Mouse (Mus musculus): ENCODE results near the gene Ankrd35. TPM values are rescaled to one million over a fixed set of nuclear protein-coding genes. Genes with fewer than 3 reads are reported as not detected.
"Not testable (repeated sequence)": the region's sequence is repeated elsewhere in the genome, so short reads cannot be mapped to it uniquely, and the experiment has no call there.

Ankrd35 gene
- total and polyA plus RNA-seq, 3 experiments = 0.80 to 1.2 (median 1.2) TPM

GRCm38 (mm10) chr3:96737013-96737740, 67.2 kb downstream of the Ankrd35 start:
- DNase-seq = peak in 1 of 2 experiments; percentile 22
- H3K79me2 ChIP-seq (replicated peaks; ENCODE audit: control insufficient read depth, insufficient read depth, low read length) = peaks cover 8% of the 10 kb centered on the region
- H3K36me3 ChIP-seq (ENCODE audit: control insufficient read depth, insufficient read depth, low read length) = peaks cover 12% of the 10 kb centered on the region
- no peak overlapping the region for H3K9ac ChIP-seq (ENCODE audit: low read depth, low read length)
- intact Hi-C loops (cut with DNase I) = loop anchor here (5.0 kb wide), 1 partner anchor 45 kb away; no protein-coding TSS in a partner anchor
- TF ChIP-seq CTCF (IDR thresholded peaks at IDR 0.05) = no peak
- no peak for TF ChIP-seq POLR2A (IDR thresholded peaks at IDR 0.05; ENCODE audit: insufficient read depth, low read depth, low read length)
- TF ChIP-seq EP300 (IDR thresholded peaks at IDR 0.05; ENCODE audit: insufficient read depth, low read depth, low read length) = no peak
- WGBS = 14% methylated on average over 1 of the region's 1 CpGs
- no peak overlapping the region for H3K27ac ChIP-seq
- no peak overlapping the region for H3K4me3 ChIP-seq
- no peaks in the 10 kb centered on the region for H3K27me3 ChIP-seq (ENCODE audit: control insufficient read depth, insufficient read depth, low read length)
- H3K4me1 ChIP-seq (ENCODE audit: control insufficient read depth, insufficient read depth, low read length) = peaks cover 17% of the 10 kb centered on the region

- peak; percentile 48 for TF ChIP-seq CTCF (IDR thresholded peaks at IDR 0.05)
- TF ChIP-seq EP300 (IDR thresholded peaks at IDR 0.05; ENCODE audit: insufficient read depth, low read depth, low read length) = no peak
- Histone ChIP-seq H3K4me1 (ENCODE audit: control insufficient read depth, insufficient read depth, low read length) (peaks cover 17% of the 10 kb centered on the region), H3K36me3 (ENCODE audit: control insufficient read depth, insufficient read depth, low read length) (peaks cover 14% of the 10 kb centered on the region), H3K4me3 (no peak overlapping the region), H3K9ac (ENCODE audit: low read depth, low read length) (no peak overlapping the region), H3K79me2 (replicated peaks; ENCODE audit: control insufficient read depth, insufficient read depth, low read length) (peaks cover 6% of the 10 kb centered on the region; the same call in 1 of the 2 replicates), H3K27ac (no peak overlapping the region), H3K27me3 (ENCODE audit: control insufficient read depth, insufficient read depth, low read length) (no peaks in the 10 kb centered on the region)
- WGBS = 87% methylated on average over 1 of the region's 1 CpGs
- DNase-seq = no peak
- intact Hi-C loops (cut with DNase I) = loop anchor here (5.0 kb wide), 1 partner anchor 44 kb away; no protein-coding TSS in a partner anchor
These were observed 68.1 kb downstream of the Ankrd35 start for GRCm38 (mm10) chr3:96737995-96738394.

- intact Hi-C loops (cut with DNase I); H3K9ac ChIP-seq (ENCODE audit: low read depth, low read length); H3K27ac ChIP-seq; H3K79me2 ChIP-seq (replicated peaks; ENCODE audit: control insufficient read depth, insufficient read depth, low read length); H3K36me3 ChIP-seq (ENCODE audit: control insufficient read depth, insufficient read depth, low read length); H3K4me3 ChIP-seq; H3K27me3 ChIP-seq (ENCODE audit: control insufficient read depth, insufficient read depth, low read length); DNase-seq: not testable (repeated sequence)
- H3K4me1 ChIP-seq (ENCODE audit: control insufficient read depth, insufficient read depth, low read length) = peaks cover 16% of the 10 kb centered on the region
- 0 out of 2 replicates have a peak, but pooled peaks have one; percentile 7 for TF ChIP-seq CTCF (IDR thresholded peaks at IDR 0.05)
These were observed 70.3 kb downstream of the Ankrd35 start for GRCm38 (mm10) chr3:96740279-96740678.

Other genes starting within 250 kb of the Ankrd35 start
- not detected for gene BC107364, start 217.8 kb upstream of the Ankrd35 start, total RNA-seq (2021)
- gene BC107364, start 217.8 kb upstream of the Ankrd35 start, polyA plus RNA-seq (2012; rRNA removed) = 0.15 TPM in 1 of 2 replicates, not detected in the other
- gene Hfe2, start 145.0 kb upstream of the Ankrd35 start, total RNA-seq (2021) = 100 to 1,000 TPM; 289 to 295 TPM
- 199 and 261 TPM in 2 replicates for gene Hfe2, start 145.0 kb upstream of the Ankrd35 start, polyA plus RNA-seq (2012; rRNA removed)
- gene Txnip, start 112.2 kb upstream of the Ankrd35 start, total RNA-seq (2021) = 100 to 1,000 TPM; 276 to 338 TPM
- gene Txnip, start 112.2 kb upstream of the Ankrd35 start, polyA plus RNA-seq (2012; rRNA removed) = 515 and 744 TPM in 2 replicates
- gene Gm16253, start 93.1 kb upstream of the Ankrd35 start, total RNA-seq (2021) = 1 to 10 TPM; 1.8 to 2.8 TPM
- gene Gm16253, start 93.1 kb upstream of the Ankrd35 start, polyA plus RNA-seq (2012; rRNA removed) = not detected in 2 replicates
- gene Polr3gl, start 76.0 kb upstream of the Ankrd35 start, total RNA-seq (2021) = 10 to 100 TPM; 24.3 to 35.0 TPM
- gene Polr3gl, start 76.0 kb upstream of the Ankrd35 start, polyA plus RNA-seq (2012; rRNA removed) = 20.1 and 21.9 TPM in 2 replicates
- gene Ankrd34a, start 73.5 kb upstream of the Ankrd35 start, total RNA-seq (2021) = 1 to 10 TPM; 1.3 to 2.4 TPM
- 2.1 and 3.1 TPM in 2 replicates for gene Ankrd34a, start 73.5 kb upstream of the Ankrd35 start, polyA plus RNA-seq (2012; rRNA removed)
- gene Lix1l, start 69.0 kb upstream of the Ankrd35 start, total RNA-seq (2021) = 10 to 100 TPM; 24.7 to 25.3 TPM
- 25.2 and 39.9 TPM in 2 replicates for gene Lix1l, start 69.0 kb upstream of the Ankrd35 start, polyA plus RNA-seq (2012; rRNA removed)
- gene Rbm8a, start 40.2 kb upstream of the Ankrd35 start, total RNA-seq (2021) = 10 to 100 TPM; 29.5 to 33.9 TPM
- gene Rbm8a, start 40.2 kb upstream of the Ankrd35 start, polyA plus RNA-seq (2012; rRNA removed) = 8.4 and 12.0 TPM in 2 replicates
- gene Pex11b, start 34.8 kb upstream of the Ankrd35 start, total RNA-seq (2021) = 10 to 100 TPM; 32.2 to 36.4 TPM
- 41.3 and 65.8 TPM in 2 replicates for gene Pex11b, start 34.8 kb upstream of the Ankrd35 start, polyA plus RNA-seq (2012; rRNA removed)
- under 1 TPM in 1 of 2 experiments, not detected in 1; 0.30 TPM for gene Gm42957, start 34.7 kb upstream of the Ankrd35 start, total RNA-seq (2021)
- 0.04 and 0.15 TPM in 2 replicates for gene Gm42957, start 34.7 kb upstream of the Ankrd35 start, polyA plus RNA-seq (2012; rRNA removed)
- under 1 TPM; 0.70 to 0.91 TPM for gene Itga10, start 24.5 kb upstream of the Ankrd35 start, total RNA-seq (2021)
- gene Itga10, start 24.5 kb upstream of the Ankrd35 start, polyA plus RNA-seq (2012; rRNA removed) = 1.5 and 2.9 TPM in 2 replicates
- gene Pias3, start 26.3 kb downstream of the Ankrd35 start, total RNA-seq (2021) = 10 to 100 TPM; 10.3 to 11.7 TPM
- gene Pias3, start 26.3 kb downstream of the Ankrd35 start, polyA plus RNA-seq (2012; rRNA removed) = 20.6 and 20.7 TPM in 2 replicates
- gene Nudt17, start 38.4 kb downstream of the Ankrd35 start, total RNA-seq (2021) = 1 to 10 TPM; 2.6 to 3.1 TPM
- 4.8 and 5.0 TPM in 2 replicates for gene Nudt17, start 38.4 kb downstream of the Ankrd35 start, polyA plus RNA-seq (2012; rRNA removed)
- gene Polr3c, start 57.5 kb downstream of the Ankrd35 start, total RNA-seq (2021) = 10 to 100 TPM; 22.4 to 24.4 TPM
- gene Polr3c, start 57.5 kb downstream of the Ankrd35 start, polyA plus RNA-seq (2012; rRNA removed) = 21.2 and 33.5 TPM in 2 replicates
- 10 to 100 TPM; 22.6 to 25.4 TPM for gene Rnf115, start 57.5 kb downstream of the Ankrd35 start, total RNA-seq (2021)
- 11.4 and 19.7 TPM in 2 replicates for gene Rnf115, start 57.5 kb downstream of the Ankrd35 start, polyA plus RNA-seq (2012; rRNA removed)
- gene Pdzk1, start 159.2 kb downstream of the Ankrd35 start, total RNA-seq (2021) = not detected
- gene Pdzk1, start 159.2 kb downstream of the Ankrd35 start, polyA plus RNA-seq (2012; rRNA removed) = 0.10 TPM in 1 of 2 replicates, not detected in the other
- gene Cd160, start 159.2 kb downstream of the Ankrd35 start, total RNA-seq (2021) = not detected
- 0.06 TPM in 1 of 2 replicates, not detected in the other for gene Cd160, start 159.2 kb downstream of the Ankrd35 start, polyA plus RNA-seq (2012; rRNA removed)
- gene Gja5, start 234.6 kb downstream of the Ankrd35 start, total RNA-seq (2021) = 10 to 100 TPM; 14.2 to 16.3 TPM
- 24.0 and 30.7 TPM in 2 replicates for gene Gja5, start 234.6 kb downstream of the Ankrd35 start, polyA plus RNA-seq (2012; rRNA removed)
- gene Gpr89, start 235.2 kb downstream of the Ankrd35 start, total RNA-seq (2021) = 10 to 100 TPM; 22.9 to 24.2 TPM
- 16.2 and 26.2 TPM in 2 replicates for gene Gpr89, start 235.2 kb downstream of the Ankrd35 start, polyA plus RNA-seq (2012; rRNA removed)

All from heart, adult 2 months (tissue).